Mouse (Mus musculus) G1E (cell line): Measurements from ENCODE around the gene Commd4.

Source experiments
- CTCF ChIP-seq: IDR thresholded peaks from 2 replicates; pipeline ENCODE4 v1.5.1; 2012; ENCODE audit warnings: low read depth, low read length, inconsistent platforms, mixed read lengths
- GATA2 ChIP-seq: IDR thresholded peaks from 2 replicates; pipeline ENCODE4 v1.6.1; 2012; ENCODE audit warnings: low read depth, low read length, inconsistent platforms, borderline replicate concordance

GRCm38 (mm10) chr9:57139110-57139509 is 19.0 kb downstream of the Commd4 start:
- TF ChIP-seq CTCF (no peak), GATA2 (no peak)
